Comparison of ENCODE assay signal across 30 mouse cellular contexts in the genomic region with DNA sequence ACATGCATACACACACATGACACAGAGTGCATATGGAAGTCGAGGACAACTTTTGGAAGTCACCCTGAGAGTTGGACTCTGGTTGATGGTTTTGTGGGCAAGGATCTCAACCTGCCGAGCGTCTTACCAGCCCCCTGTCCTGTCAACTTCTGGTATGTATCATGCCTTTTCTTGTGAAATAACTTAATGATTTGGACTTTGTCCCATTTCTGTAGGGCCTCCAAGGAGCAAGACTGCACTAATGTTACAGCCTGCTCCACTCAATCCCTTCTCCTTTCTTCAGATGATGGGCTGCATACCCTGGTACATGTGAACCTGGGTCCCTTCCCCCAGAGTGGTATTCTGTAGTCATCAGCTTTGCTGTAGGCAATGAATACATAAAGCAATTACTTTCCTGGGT. TPM values are rescaled to one million over a fixed set of nuclear protein-coding genes. Genes with fewer than 3 reads are reported as not detected.
DNase-seq lines count a peak whose midpoint lies in the region; ATAC-seq and TF ChIP-seq lines count a peak whose summit lies in the region.
"Had no signal": no experiment of that assay in that cellular context is flagged by ENCODE, and none has a peak within 500 bp of the region (broad histone marks: within the 10 kb centered on the region; RNA-seq: fewer than 3 reads in every experiment).

No protein-coding gene starts in this region.

- no peak overlapping the region for H3K4me2 ChIP-seq in intestine, postnatal 0 days (replicated peaks; ENCODE audit: low read depth)
- H3K4me2 ChIP-seq: embryonic facial prominence, embryonic 13.5 days; embryonic facial prominence, embryonic 15.5 days; forebrain, embryonic 12.5 days had no signal

- H3K36me3 ChIP-seq in intestine, postnatal 0 days (ENCODE audit: control insufficient read depth, insufficient read depth), result no peaks in the 10 kb centered on the region
- H3K36me3 ChIP-seq: forebrain, embryonic 12.5 days; G1E had no signal

- no peak for TF ChIP-seq CTCF in intestine, postnatal 0 days (IDR thresholded peaks at IDR 0.05; ENCODE audit: low read depth)

- peaks cover 7% of the 10 kb centered on the region for H3K4me1 ChIP-seq in intestine, postnatal 0 days (replicated peaks; ENCODE audit: control insufficient read depth, insufficient read depth, low read length)
- H3K4me1 ChIP-seq: forebrain, embryonic 10.5 days; forebrain, embryonic 12.5 days had no signal

- peak; percentile 56 for DNase-seq in heart, adult 11 months
- no peak for DNase-seq in heart, postnatal 25 days (ENCODE audit: low spot score)
- DNase-seq in urinary bladder, adult 2 months (ENCODE audit: low spot score), result peak; percentile 17
- DNase-seq in urinary bladder, adult 18-20 months (ENCODE audit: low spot score in 2 of 2), result no peak
- DNase-seq in thymus, postnatal 14 days, result no peak
- DNase-seq in kidney, postnatal 14 days, result no peak
- DNase-seq: adrenal gland, adult 8-10 months; adrenal gland, postnatal 14 days; adrenal gland, postnatal 36 days; B cell, adult 2 months; cerebellum, adult 11-12 months; cerebellum, adult 2 months; cerebellum, adult 9-10 months; cerebellum, postnatal 10 days; cerebellum, postnatal 25 days had no signal

- no peak overlapping the region for H3K27ac ChIP-seq in intestine, postnatal 0 days (ENCODE audit: low read depth, low read length)
- H3K27ac ChIP-seq: embryonic facial prominence, embryonic 13.5 days; embryonic facial prominence, embryonic 15.5 days; forebrain, embryonic 10.5 days; forebrain, embryonic 12.5 days had no signal

- WGBS in intestine, postnatal 0 days, result 47% methylated on average over 3 of the region's 3 CpGs

- no peak overlapping the region for H3K4me3 ChIP-seq in intestine, postnatal 0 days (ENCODE audit: low read depth, low read length)
- H3K4me3 ChIP-seq: embryonic facial prominence, embryonic 13.5 days; embryonic facial prominence, embryonic 15.5 days; erythroblast, embryonic 14.5 days; forebrain, embryonic 10.5 days; forebrain, embryonic 12.5 days had no signal

- H3K9me3 ChIP-seq in intestine, postnatal 0 days (ENCODE audit: control insufficient read depth), result no peaks in the 10 kb centered on the region
- H3K9me3 ChIP-seq: embryonic facial prominence, embryonic 13.5 days; embryonic facial prominence, embryonic 15.5 days; forebrain, embryonic 10.5 days; forebrain, embryonic 12.5 days; G1E had no signal

- H3K9ac ChIP-seq in intestine, postnatal 0 days (ENCODE audit: low read depth, low read length), result no peak overlapping the region
- H3K9ac ChIP-seq: embryonic facial prominence, embryonic 13.5 days; embryonic facial prominence, embryonic 15.5 days; forebrain, embryonic 12.5 days had no signal

- intact Hi-C loops in heart, postnatal 25 days (cut with DNase I), result no loop called here

- H3K27me3 ChIP-seq in intestine, postnatal 0 days (replicated peaks; ENCODE audit: control insufficient read depth, insufficient read depth, low read length), result no peaks in the 10 kb centered on the region
- H3K27me3 ChIP-seq: CH12.LX; embryonic facial prominence, embryonic 13.5 days; embryonic facial prominence, embryonic 15.5 days; forebrain, embryonic 12.5 days; Patski had no signal

- peak; percentile 58 for ATAC-seq in intestine, postnatal 0 days
- ATAC-seq: activated CD4-positive, CD25-positive, alpha-beta regulatory T cell, adult 4 months; CD4-positive, CD25-positive, alpha-beta regulatory T cell, adult 4 months; forebrain, embryonic 14.5 days; Patski had no signal

RNA-seq across cellular contexts. Expression of a gene that starts 20.4 kb away (rescaled TPM):
- total RNA-seq in heart, postnatal 25 days (2021), result under 1 TPM in 1 of 2 experiments, not detected in 1; 0.39 TPM
- polyA plus RNA-seq in urinary bladder, adult 2 months (2012; rRNA removed), result 6.8 and 7.6 TPM in 2 replicates
- polyA plus RNA-seq in intestine, postnatal 0 days (2015; fragmentation: Nextera tagmentation; extraction: Ambion mirVana), result 94.0 and 129 TPM in 2 replicates
- total RNA-seq: adrenal gland, adult 18-20 months; adrenal gland, postnatal 14 days; CH12.LX; G1E had no signal
- polyA plus RNA-seq: activated CD4-positive, CD25-positive, alpha-beta regulatory T cell, adult 4 months; CD4-positive, CD25-positive, alpha-beta regulatory T cell, adult 4 months; cerebellum, adult 2 months; cortical plate, adult 2 months; embryonic facial prominence, embryonic 11.5 days; erythroblast, embryonic 14.5 days; forebrain, embryonic 10.5 days; forebrain, embryonic 12.5 days; forebrain, embryonic 14.5 days; G1E had no signal

RNA-seq across cellular contexts. Expression of a gene that starts 27.5 kb away (rescaled TPM):
- total RNA-seq in heart, postnatal 25 days (2021), result 10 to 100 TPM; 81.4 to 87.9 TPM
- polyA plus RNA-seq in urinary bladder, adult 2 months (2012; rRNA removed), result 1,883 and 2,290 TPM in 2 replicates
- polyA plus RNA-seq in intestine, postnatal 0 days (2015; fragmentation: Nextera tagmentation; extraction: Ambion mirVana), result 23.3 and 36.2 TPM in 2 replicates

RNA-seq across cellular contexts. Expression of a gene that starts 46.9 kb away (rescaled TPM):
- total RNA-seq in heart, postnatal 25 days (2021), result under 1 TPM; 0.39 to 0.89 TPM
- 4.0 and 4.5 TPM in 2 replicates for polyA plus RNA-seq in urinary bladder, adult 2 months (2012; rRNA removed)
- 66.1 and 82.0 TPM in 2 replicates for polyA plus RNA-seq in intestine, postnatal 0 days (2015; fragmentation: Nextera tagmentation; extraction: Ambion mirVana)
- total RNA-seq: adrenal gland, adult 18-20 months; adrenal gland, adult 8-10 months; adrenal gland, postnatal 14 days; adrenal gland, postnatal 36 days; CH12.LX; G1E had no signal
- polyA plus RNA-seq: activated CD4-positive, CD25-positive, alpha-beta regulatory T cell, adult 4 months; CD4-positive, CD25-positive, alpha-beta regulatory T cell, adult 4 months; cerebellum, adult 2 months; cortical plate, adult 2 months; embryonic facial prominence, embryonic 11.5 days; embryonic facial prominence, embryonic 13.5 days; erythroblast, embryonic 14.5 days; forebrain, embryonic 10.5 days; forebrain, embryonic 12.5 days; forebrain, embryonic 14.5 days; G1E had no signal

Comparison
In these comparisons a context has a peak if more than half of its experiments do, and no peak if none do; other contexts are left out.
1. DNase-seq: peak in heart, adult 11 months (single experiment) and urinary bladder, adult 2 months (single experiment); none in heart, postnatal 25 days (single experiment), urinary bladder, adult 18-20 months (0 of 2), thymus, postnatal 14 days (single experiment) and kidney, postnatal 14 days (single experiment).
2. RNA of a gene that starts 20.4 kb away (polyA plus RNA-seq): 94.0 to 129 TPM in intestine, postnatal 0 days; 6.8 to 7.6 TPM in urinary bladder, adult 2 months; every median in the first group is over 10 times any median in the second.
3. RNA of a gene that starts 27.5 kb away (polyA plus RNA-seq): 1,883 to 2,290 TPM in urinary bladder, adult 2 months; 23.3 to 36.2 TPM in intestine, postnatal 0 days; every median in the first group is over 10 times any median in the second.
4. RNA of a gene that starts 46.9 kb away (polyA plus RNA-seq): 66.1 to 82.0 TPM in intestine, postnatal 0 days; 4.0 to 4.5 TPM in urinary bladder, adult 2 months; every median in the first group is over 10 times any median in the second.